Mouse (Mus musculus) kidney, adult 9 months (tissue): Measurements from ENCODE around the gene Cdh20.
"Not testable (repeated sequence)": the region's sequence is repeated elsewhere in the genome, so short reads cannot be mapped to it uniquely, and the experiment has no call there.

Source experiments
- DNase-seq: peaks from one replicate; pipeline ENCODE4 v3.0.0; 2022

The Cdh20 gene

DNA sequence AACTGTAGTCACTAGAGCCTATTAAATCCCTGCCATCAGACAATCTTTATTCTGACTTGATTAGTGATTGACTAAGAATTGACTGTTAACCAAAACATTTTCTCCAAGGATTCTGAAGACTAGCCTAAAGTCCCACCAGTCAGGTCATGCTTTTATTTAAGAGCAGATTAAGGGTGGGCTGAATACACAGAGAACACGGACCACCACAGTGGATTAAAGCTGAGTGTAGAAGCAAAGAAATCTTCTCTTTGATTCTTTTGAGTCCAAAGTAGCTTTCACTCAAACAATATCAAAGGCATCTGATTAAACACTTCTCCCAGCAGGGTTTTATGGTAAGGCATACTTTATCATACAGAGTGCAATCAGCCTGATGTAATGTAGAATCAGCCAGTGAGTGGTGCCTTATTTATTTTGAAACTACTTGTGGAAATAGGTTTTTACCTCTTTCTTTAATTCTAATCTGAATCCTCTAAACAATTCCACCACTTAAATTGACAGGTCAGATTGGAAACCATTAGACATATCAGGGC is 149.0 kb downstream of the Cdh20 start:
- DNase-seq, result no peak

DNA sequence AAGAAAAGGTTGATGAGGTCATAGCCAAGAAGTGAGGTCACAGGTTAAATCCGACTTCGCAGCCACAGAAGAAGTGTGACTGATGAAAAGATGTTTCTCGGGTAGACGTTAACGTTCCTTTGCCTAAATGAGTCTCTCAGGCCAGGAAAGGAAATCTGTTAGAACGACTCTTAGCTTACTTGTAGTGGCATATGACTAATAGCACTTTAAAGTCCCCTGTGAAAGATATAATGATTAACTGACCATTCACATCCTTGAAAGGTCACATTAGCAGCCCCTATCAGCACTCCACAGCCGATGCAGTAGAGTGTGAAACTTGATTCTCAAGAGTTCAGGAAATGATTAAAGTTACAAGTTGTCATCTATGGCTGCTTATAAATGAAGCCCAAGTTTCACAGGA is 164.7 kb downstream of the Cdh20 start:
- no peak for DNase-seq

DNA sequence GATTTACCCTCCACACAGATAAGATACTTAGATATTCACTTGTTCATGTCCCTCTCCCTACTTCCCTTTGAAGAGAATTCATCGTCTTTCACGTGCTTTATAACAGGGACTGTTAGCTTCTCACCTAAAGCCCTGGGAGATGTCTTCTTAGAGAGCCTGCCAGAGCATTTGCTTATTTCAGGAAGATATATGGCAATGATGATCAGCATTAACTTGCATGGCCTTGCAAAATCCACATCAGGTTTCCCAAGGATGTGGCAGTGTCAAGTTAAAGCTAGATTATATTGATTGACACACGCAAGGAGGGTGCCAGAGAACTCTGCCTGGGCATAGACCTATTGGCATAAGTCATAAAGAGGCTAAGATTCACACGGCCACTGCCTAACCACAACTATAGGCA is 168.6 kb downstream of the Cdh20 start:
- no peak for DNase-seq

DNA sequence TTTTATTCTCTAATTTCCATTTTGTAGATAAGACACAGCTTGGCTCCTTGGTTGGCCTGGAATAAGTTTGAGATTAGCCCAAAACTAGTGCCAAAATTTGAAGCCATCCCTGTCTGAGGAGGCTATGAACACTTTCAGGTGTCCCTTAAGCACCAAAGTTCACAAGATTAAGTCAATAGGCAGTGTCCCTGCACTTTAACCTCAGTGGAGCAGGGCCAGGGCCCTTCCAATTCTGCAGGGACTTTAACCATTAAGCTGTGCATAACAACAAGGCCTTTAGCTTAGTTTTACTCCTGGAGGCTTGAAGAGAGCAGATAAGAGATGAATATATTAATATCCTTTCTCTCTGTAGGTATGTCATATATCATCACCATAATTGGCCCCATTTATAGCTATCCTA is 170.8 kb downstream of the Cdh20 start:
- DNase-seq, result peak; percentile 69

DNA sequence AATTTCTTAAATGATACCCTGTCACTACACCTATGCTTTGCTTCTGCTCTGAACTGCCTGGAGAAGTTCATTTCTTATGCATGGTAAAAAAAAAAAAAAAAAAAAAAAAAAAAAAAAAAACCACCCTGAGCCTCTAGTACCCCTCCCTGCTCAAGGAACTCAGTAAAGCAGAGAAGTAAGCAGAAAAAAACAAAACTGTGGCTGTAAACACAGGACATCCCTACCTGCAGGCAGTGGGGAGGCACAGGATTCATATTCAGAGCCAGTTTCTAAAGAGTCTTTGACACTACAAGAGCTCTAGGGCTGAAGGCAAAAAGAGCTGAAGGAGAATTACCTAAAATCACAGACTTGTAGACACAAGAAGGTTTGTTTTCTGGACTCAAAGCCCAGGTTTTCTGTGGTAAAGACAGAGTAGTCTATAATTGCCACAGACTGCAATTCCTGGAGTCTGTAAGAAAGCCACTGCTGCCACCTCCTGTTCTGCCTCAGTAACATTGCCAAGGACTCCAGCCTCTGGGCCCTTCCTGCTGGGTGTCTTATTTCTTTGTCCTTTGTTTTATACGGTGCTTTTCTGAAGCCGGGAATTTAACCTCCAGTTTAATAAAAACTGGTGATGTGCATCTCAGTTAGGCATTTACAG is 176.3 kb downstream of the Cdh20 start:
- DNase-seq, result peak; percentile 40

DNA sequence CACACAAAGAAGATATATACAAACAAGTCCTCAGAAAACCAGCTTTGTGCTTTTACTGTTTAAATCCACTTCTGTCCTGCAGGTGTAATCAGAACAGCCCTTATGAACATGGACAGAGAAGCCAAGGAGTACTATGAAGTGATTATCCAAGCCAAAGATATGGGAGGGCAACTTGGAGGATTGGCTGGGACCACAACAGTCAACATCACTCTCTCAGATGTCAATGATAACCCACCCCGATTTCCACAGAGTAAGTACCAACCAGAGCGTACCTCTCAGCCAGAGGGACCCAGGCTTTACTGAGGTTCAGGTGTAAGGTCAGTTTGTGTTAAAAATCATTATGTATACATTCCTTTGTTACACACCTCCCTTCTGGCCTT is 176.8 kb downstream of the Cdh20 start:
- DNase-seq, result no peak

GRCm38 (mm10) chr1:104949640-104950039 is 181.3 kb downstream of the Cdh20 start:
- not testable (repeated sequence) for DNase-seq

DNA sequence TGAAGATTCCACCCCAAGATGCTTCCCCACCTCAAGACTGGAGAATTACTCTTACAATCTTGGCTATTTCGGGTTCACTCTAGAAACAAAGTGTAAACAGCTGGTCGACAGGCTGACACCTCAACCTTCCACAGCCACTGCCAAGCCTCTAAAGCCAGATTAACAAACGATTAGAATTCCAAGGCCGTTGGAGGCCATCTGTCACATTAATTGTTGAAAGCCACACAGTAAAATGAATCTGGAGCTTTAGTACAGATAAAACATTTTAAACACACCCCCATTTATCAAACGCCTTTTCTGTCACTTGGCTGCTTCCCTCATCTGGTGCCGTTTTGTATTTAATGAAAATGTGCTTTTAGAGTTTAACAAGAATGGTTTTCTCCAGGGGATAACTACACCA is 188.7 kb downstream of the Cdh20 start:
- DNase-seq, result no peak

GRCm38 (mm10) chr1:104961670-104962069 is 193.3 kb downstream of the Cdh20 start:
- no peak for DNase-seq

- no peak for DNase-seq
Measured at GRCm38 (mm10) chr1:104962257-104962656, 193.9 kb downstream of the Cdh20 start.

GRCm38 (mm10) chr1:104979068-104979467 is 210.7 kb downstream of the Cdh20 start:
- peak; percentile 16 for DNase-seq

DNA sequence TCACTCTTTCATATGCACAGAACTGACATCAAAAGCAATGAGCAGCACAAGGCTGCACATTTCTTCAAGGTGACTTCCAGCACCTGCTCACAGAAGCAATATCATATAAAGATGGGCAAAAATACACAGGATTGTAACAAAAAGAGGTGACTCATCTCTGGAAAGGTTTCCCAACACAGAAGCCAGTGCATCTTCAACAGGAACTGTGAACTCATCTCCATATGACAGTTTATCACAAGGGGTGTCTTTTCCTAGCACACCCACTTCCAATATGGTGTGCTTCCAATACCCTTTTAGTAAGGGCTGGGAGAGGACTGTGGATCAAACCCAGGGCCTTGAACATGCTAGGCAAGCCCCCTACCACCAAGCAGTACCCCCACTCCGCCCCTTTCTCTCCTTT is 211.9 kb downstream of the Cdh20 start:
- DNase-seq, result no peak

DNA sequence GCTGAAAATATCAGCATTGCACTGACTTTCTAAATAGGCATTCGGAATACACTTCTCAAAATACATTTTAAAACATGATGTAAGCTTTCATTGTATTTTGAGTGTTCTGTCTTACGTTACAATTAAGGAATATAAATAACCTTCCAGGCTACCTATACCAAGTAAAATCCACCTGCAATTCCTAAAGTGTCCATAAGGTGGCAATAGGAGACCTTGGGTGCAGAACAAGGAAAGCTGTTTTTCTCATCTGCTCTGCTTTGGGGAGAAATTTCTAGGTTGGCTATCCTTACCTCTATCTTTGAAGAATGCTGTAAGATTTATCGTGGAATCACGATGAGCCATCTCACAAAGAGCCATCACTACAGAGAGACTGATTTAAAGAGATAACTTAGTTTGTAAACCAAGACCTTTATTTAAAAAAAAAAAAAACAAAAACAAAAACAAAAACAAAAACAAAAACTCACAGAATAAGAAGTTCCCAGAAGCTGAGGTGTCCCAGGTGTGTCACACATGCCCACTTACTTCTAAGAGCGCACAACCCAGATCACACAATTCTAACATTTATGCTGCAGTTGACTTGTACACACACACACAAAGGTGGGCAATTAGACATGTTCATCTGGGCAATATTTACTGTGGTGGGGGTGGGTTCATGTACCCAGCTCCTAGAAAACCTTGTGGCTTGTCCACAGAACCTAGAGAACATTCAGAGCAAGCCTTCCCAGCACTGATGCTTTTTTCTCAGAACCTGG is 218.1 kb downstream of the Cdh20 start:
- peak; percentile 68 for DNase-seq

DNA sequence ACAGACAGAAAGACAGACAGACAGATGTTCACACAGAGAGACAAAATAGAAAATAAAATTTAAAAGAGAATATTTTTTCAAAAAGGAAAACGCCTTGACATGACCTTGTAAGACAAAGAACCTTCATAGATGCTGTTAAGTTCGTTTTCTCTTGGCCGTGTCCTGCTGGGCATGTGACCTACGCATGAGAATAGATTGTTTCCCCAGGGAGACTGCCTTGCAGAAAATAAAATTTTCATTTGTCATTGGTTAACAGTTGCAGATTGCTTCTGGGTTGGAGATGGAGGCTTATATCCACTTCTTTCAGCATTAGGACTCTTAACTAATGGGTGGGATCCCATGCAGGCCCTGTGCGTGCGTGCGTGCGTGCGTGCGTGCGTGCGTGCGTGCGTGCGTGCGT is 219.2 kb downstream of the Cdh20 start:
- DNase-seq, result no peak

DNA sequence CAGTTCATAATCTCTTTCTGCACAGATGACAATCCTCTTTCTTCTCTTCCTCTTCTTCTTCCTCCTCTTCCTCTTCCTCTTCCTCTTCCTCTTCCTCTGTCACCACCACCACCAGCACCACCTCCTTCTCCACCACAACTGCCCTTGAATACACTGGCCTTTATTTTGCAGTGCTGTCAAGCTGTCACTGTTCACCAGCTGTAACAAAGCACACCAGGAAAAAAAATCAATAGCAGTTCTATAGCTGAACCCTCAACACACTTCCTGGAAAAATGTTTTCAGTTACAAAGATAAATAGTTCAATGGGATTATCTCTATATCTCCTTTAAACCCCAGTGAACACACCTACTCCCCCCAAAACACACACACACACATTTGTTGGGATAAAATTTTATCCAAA is 224.1 kb downstream of the Cdh20 start:
- DNase-seq, result no peak

GRCm38 (mm10) chr1:104993905-104994611 is 225.7 kb downstream of the Cdh20 start:
- DNase-seq, result peak; percentile 26

- DNase-seq, result no peak
Measured at GRCm38 (mm10) chr1:104994612-104994986, 226.3 kb downstream of the Cdh20 start.

DNA sequence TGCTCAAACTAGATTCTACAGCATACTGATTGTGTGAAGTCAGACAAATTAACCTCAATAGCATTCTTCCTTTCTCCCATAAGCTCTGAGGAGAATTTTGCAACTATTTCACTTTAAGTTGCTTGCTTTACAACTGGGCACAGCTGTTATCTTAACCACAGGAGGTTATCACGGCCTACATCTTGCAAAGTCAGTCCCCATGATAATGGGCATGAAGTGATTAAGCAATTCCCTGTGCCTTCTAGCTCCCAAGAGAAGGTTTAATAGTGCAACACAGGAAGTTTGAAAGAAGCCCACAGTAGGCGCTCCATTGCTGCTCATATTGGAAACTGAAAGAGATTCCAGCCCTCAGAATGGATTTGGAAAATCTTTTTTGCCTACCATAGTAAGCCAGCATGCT is 229.5 kb downstream of the Cdh20 start:
- no peak for DNase-seq

GRCm38 (mm10) chr1:105002179-105002578 is 233.8 kb downstream of the Cdh20 start:
- no peak for DNase-seq

DNA sequence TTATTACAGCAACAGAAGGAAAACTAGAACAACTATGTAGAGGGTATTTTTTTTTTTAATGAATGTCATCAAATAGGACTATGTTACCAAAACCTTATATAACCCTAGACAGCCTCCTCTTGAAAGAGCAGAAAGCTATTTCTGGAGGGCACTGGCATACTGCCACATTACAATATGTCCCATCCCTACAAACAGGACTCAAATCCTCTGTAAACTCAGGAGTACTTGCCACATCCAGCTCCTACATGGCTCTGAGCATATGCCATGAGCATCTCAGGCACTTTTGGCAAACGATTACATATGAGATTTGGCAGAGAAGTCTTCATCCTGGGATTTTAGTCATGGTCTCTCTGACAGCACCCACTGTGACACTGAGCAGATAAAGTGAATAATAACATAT is 235.5 kb downstream of the Cdh20 start:
- no peak for DNase-seq

GRCm38 (mm10) chr1:105012616-105013015 is 244.3 kb downstream of the Cdh20 start:
- DNase-seq, result no peak

DNA sequence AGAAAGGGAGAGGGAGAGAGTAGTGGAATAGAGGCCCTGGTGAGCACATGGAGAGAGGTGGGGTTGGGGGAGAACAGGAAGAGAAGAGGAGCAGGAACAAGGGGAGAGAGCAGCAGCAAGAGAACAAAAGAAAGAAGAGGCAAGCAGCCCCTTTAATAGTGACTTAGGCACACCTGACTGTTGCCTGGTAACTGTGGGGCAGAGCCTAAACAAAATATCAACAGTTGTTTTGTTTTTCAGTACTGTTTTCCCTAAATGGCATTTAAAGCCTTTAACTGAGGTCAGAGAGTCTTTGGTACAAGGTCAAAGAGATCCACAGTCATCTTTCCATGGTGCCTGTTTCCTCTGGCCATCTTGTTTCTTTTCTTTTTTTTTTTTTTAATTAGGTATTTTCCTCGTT is 245.0 kb downstream of the Cdh20 start:
- no peak for DNase-seq

- DNase-seq, result peak; percentile 11
Measured at GRCm38 (mm10) chr1:105041668-105042067, 273.3 kb downstream of the Cdh20 start.
